ENCODE assay signal across 8 mouse cellular contexts in the genomic region with DNA sequence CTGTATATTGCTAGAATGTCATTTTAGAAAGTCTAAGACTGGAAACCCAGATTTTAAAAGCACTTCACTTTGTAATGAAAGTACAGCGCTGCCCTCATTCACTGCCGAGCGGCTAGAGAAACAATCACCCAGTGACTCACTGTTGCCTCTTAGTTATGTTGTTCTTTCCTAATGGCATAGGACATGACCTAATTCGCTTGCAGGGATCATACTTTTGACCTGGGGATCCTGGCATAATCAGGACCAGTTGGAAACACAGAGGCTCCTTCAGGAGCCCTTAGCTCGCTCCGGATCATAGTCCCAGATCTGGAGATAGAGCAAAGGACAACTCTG. TPM values are rescaled to one million over a fixed set of nuclear protein-coding genes. Genes with fewer than 3 reads are reported as not detected.
A peak's percentile ranks its signal among the peaks of the same experiment; 100 is the strongest.
DNase-seq lines count a peak whose midpoint lies in the region; ATAC-seq lines count a peak whose summit lies in the region.

No protein-coding gene starts in this region.

- peak overlapping the region; percentile 73 for H3K27ac ChIP-seq in kidney, embryonic 15.5 days
- peak overlapping the region; percentile 78 for H3K27ac ChIP-seq in heart, embryonic 16.5 days (ENCODE audit: low read length)
- H3K27ac ChIP-seq in lung, embryonic 15.5 days, result peak overlapping the region; percentile 30; the same call in 1 of the 2 replicates

- peak overlapping the region; percentile 48 for H3K9ac ChIP-seq in kidney, embryonic 15.5 days
- peak overlapping the region; percentile 79 for H3K9ac ChIP-seq in heart, embryonic 16.5 days (ENCODE audit: low read length)
- peak overlapping the region; percentile 33 for H3K9ac ChIP-seq in lung, embryonic 15.5 days

- peaks cover 12% of the 10 kb centered on the region for H3K4me1 ChIP-seq in kidney, embryonic 15.5 days
- peaks cover 9% of the 10 kb centered on the region for H3K4me1 ChIP-seq in heart, embryonic 16.5 days (ENCODE audit: control insufficient read depth, insufficient read depth, low read length)
- peaks cover 5% of the 10 kb centered on the region; the same call in 1 of the 2 replicates for H3K4me1 ChIP-seq in lung, embryonic 15.5 days

- H3K9me3 ChIP-seq in kidney, embryonic 15.5 days (replicated peaks), result no peaks in the 10 kb centered on the region
- no peaks in the 10 kb centered on the region for H3K9me3 ChIP-seq in heart, embryonic 16.5 days (replicated peaks; ENCODE audit: control insufficient read depth, low read length)
- no peaks in the 10 kb centered on the region for H3K9me3 ChIP-seq in lung, embryonic 15.5 days

- peak overlapping the region; percentile 78 for H3K4me2 ChIP-seq in kidney, embryonic 15.5 days
- H3K4me2 ChIP-seq in heart, embryonic 16.5 days (ENCODE audit: low read depth, low read length), result peak overlapping the region; percentile 96
- H3K4me2 ChIP-seq in lung, embryonic 15.5 days, result peak overlapping the region; percentile 88

- H3K4me3 ChIP-seq in kidney, embryonic 15.5 days (replicated peaks), result peak overlapping the region; percentile 62
- H3K4me3 ChIP-seq in heart, embryonic 16.5 days (ENCODE audit: low read length), result peak overlapping the region; percentile 79
- peak overlapping the region; percentile 57 for H3K4me3 ChIP-seq in lung, embryonic 15.5 days

- under 1% methylated on average over 6 of the region's 6 CpGs for WGBS in kidney, embryonic 15.5 days
- WGBS in heart, embryonic 16.5 days, result 2% methylated on average over 6 of the region's 6 CpGs
- 2% methylated on average over 6 of the region's 6 CpGs for WGBS in lung, embryonic 15.5 days

- peaks cover 7% of the 10 kb centered on the region; the same call in 1 of the 2 replicates for H3K27me3 ChIP-seq in kidney, embryonic 15.5 days
- H3K27me3 ChIP-seq in heart, embryonic 16.5 days (ENCODE audit: control insufficient read depth, insufficient read depth, low read length), result no peaks in the 10 kb centered on the region
- H3K27me3 ChIP-seq in lung, embryonic 15.5 days, result peaks cover 9% of the 10 kb centered on the region

- no peak for DNase-seq in kidney, adult 18-20 months
- no peak for DNase-seq in right cerebral cortex, adult 18-20 months
- DNase-seq in B cell, adult 2 months, result no peak
- DNase-seq in T-cell, adult 2 months (ENCODE audit: low spot score), result no peak

- H3K36me3 ChIP-seq in kidney, embryonic 15.5 days, result no peaks in the 10 kb centered on the region
- H3K36me3 ChIP-seq in heart, embryonic 16.5 days (ENCODE audit: control insufficient read depth, insufficient read depth), result no peaks in the 10 kb centered on the region
- no peaks in the 10 kb centered on the region for H3K36me3 ChIP-seq in lung, embryonic 15.5 days

- ATAC-seq in kidney, embryonic 15.5 days (replicated peaks; ENCODE audit: low FRiP score), result peak; percentile 38; the same call in 1 of the 2 replicates
- ATAC-seq in common myeloid progenitor, adult 5-6 weeks (replicated peaks; ENCODE audit: low read depth, poor library complexity, severe bottlenecking), result peak; percentile 57
- ATAC-seq in heart, embryonic 16.5 days (replicated peaks; ENCODE audit: extremely low read depth, insufficient read depth, low FRiP score), result peak; percentile 56
- ATAC-seq in lung, embryonic 15.5 days (ENCODE audit: borderline replicate concordance, extremely low read depth, low FRiP score, low TSS enrichment), result peak; percentile 61; the same call in 1 of the 2 replicates

RNA-seq across cellular contexts. Expression of a gene that starts 0.8 kb away (rescaled TPM):
- polyA plus RNA-seq in kidney, embryonic 15.5 days (2015; fragmentation: Nextera tagmentation; extraction: Ambion mirVana), result 6.8 and 7.1 TPM in 2 replicates
- not detected in 2 replicates for total RNA-seq in common myeloid progenitor, adult 5-6 weeks (2017)
- polyA plus RNA-seq in heart, embryonic 16.5 days (2015; fragmentation: Nextera tagmentation; extraction: Ambion mirVana), result 3.3 and 5.0 TPM in 2 replicates
- polyA plus RNA-seq in lung, embryonic 15.5 days (2015; fragmentation: Nextera tagmentation; extraction: Ambion mirVana), result 1.2 and 2.3 TPM in 2 replicates
